Mouse (Mus musculus): ENCODE measurements around the gene Maneal. TPM values are rescaled to one million over a fixed set of nuclear protein-coding genes. Genes with fewer than 3 reads are reported as not detected.

The Maneal gene
- polyA plus RNA-seq, 1 experiment from 2014 or later, result 0.41 TPM

- 70% methylated on average over 5 of the region's 5 CpGs for WGBS
- Histone ChIP-seq H3K9me3 (replicated peaks; ENCODE audit: control insufficient read depth, low read length) (no peaks in the 10 kb centered on the region), H3K4me3 (replicated peaks; ENCODE audit: low read length) (no peak overlapping the region), H3K9ac (ENCODE audit: low read length) (no peak overlapping the region), H3K4me2 (ENCODE audit: low read depth, low read length) (no peak overlapping the region), H3K27ac (ENCODE audit: low read length) (peak overlapping the region; percentile 19; the same call in 1 of the 2 replicates), H3K4me1 (ENCODE audit: control insufficient read depth, insufficient read depth, low read length) (no peaks in the 10 kb centered on the region), H3K27me3 (ENCODE audit: control insufficient read depth, insufficient read depth, low read length) (no peaks in the 10 kb centered on the region), H3K36me3 (ENCODE audit: control insufficient read depth, insufficient read depth, low read length) (peaks cover 13% of the 10 kb centered on the region; the same call in 1 of the 2 replicates)
- ATAC-seq (ENCODE audit: insufficient read depth, low FRiP score), result no peak
Observed at GRCm38 (mm10) chr4:124829671-124830070, 32.3 kb downstream of the Maneal start.

- H3K27ac ChIP-seq (ENCODE audit: low read length), result no peak overlapping the region
- 96% methylated on average over 21 of the region's 21 CpGs for WGBS
- peaks cover 12% of the 10 kb centered on the region for H3K36me3 ChIP-seq (ENCODE audit: control insufficient read depth, insufficient read depth, low read length)
- H3K4me3 ChIP-seq (replicated peaks; ENCODE audit: low read length), result no peak overlapping the region
- H3K9me3 ChIP-seq (replicated peaks; ENCODE audit: control insufficient read depth, low read length), result no peaks in the 10 kb centered on the region
- H3K9ac ChIP-seq (ENCODE audit: low read length), result no peak overlapping the region
- no peaks in the 10 kb centered on the region for H3K4me1 ChIP-seq (ENCODE audit: control insufficient read depth, insufficient read depth, low read length)
- H3K4me2 ChIP-seq (ENCODE audit: low read depth, low read length), result no peak overlapping the region
- H3K27me3 ChIP-seq (ENCODE audit: control insufficient read depth, insufficient read depth, low read length), result no peaks in the 10 kb centered on the region
- ATAC-seq (ENCODE audit: insufficient read depth, low FRiP score), result no peak
Observed at GRCm38 (mm10) chr4:124825371-124825965, 36.5 kb downstream of the Maneal start.

- H3K4me2 ChIP-seq (ENCODE audit: low read depth, low read length), result no peak overlapping the region
- no peaks in the 10 kb centered on the region for H3K9me3 ChIP-seq (replicated peaks; ENCODE audit: control insufficient read depth, low read length)
- peaks cover 15% of the 10 kb centered on the region for H3K36me3 ChIP-seq (ENCODE audit: control insufficient read depth, insufficient read depth, low read length)
- H3K27ac ChIP-seq (ENCODE audit: low read length), result no peak overlapping the region
- no peaks in the 10 kb centered on the region for H3K27me3 ChIP-seq (ENCODE audit: control insufficient read depth, insufficient read depth, low read length)
- no peak overlapping the region for H3K4me3 ChIP-seq (replicated peaks; ENCODE audit: low read length)
- no peak overlapping the region for H3K9ac ChIP-seq (ENCODE audit: low read length)
- ATAC-seq (ENCODE audit: insufficient read depth, low FRiP score), result no peak
- 89% methylated on average over 6 of the region's 6 CpGs for WGBS
- H3K4me1 ChIP-seq (ENCODE audit: control insufficient read depth, insufficient read depth, low read length), result no peaks in the 10 kb centered on the region
Observed at GRCm38 (mm10) chr4:124824967-124825366, 37.0 kb downstream of the Maneal start.

GRCm38 (mm10) chr4:124818832-124819231 is 43.1 kb downstream of the Maneal start:
- Histone ChIP-seq H3K9me3 (replicated peaks; ENCODE audit: control insufficient read depth, low read length) (no peaks in the 10 kb centered on the region), H3K4me3 (replicated peaks; ENCODE audit: low read length) (no peak overlapping the region), H3K9ac (ENCODE audit: low read length) (no peak overlapping the region), H3K27me3 (ENCODE audit: control insufficient read depth, insufficient read depth, low read length) (no peaks in the 10 kb centered on the region), H3K27ac (ENCODE audit: low read length) (no peak overlapping the region), H3K4me1 (ENCODE audit: control insufficient read depth, insufficient read depth, low read length) (peaks cover 4% of the 10 kb centered on the region; the same call in 1 of the 2 replicates), H3K4me2 (ENCODE audit: low read depth, low read length) (no peak overlapping the region), H3K36me3 (ENCODE audit: control insufficient read depth, insufficient read depth, low read length) (peaks cover 9% of the 10 kb centered on the region; the same call in 1 of the 2 replicates)
- 85% methylated on average over 4 of the region's 4 CpGs for WGBS
- no peak for ATAC-seq (ENCODE audit: insufficient read depth, low FRiP score)

- H3K36me3 ChIP-seq (ENCODE audit: control insufficient read depth, insufficient read depth, low read length), result peaks cover 9% of the 10 kb centered on the region; the same call in 1 of the 2 replicates
- no peaks in the 10 kb centered on the region for H3K27me3 ChIP-seq (ENCODE audit: control insufficient read depth, insufficient read depth, low read length)
- 16% methylated on average over 6 of the region's 6 CpGs for WGBS
- no peak overlapping the region for H3K27ac ChIP-seq (ENCODE audit: low read length)
- H3K4me3 ChIP-seq (replicated peaks; ENCODE audit: low read length), result no peak overlapping the region
- H3K9me3 ChIP-seq (replicated peaks; ENCODE audit: control insufficient read depth, low read length), result no peaks in the 10 kb centered on the region
- peak; percentile 93 for ATAC-seq (ENCODE audit: insufficient read depth, low FRiP score)
- H3K4me2 ChIP-seq (ENCODE audit: low read depth, low read length), result no peak overlapping the region
- peaks cover 4% of the 10 kb centered on the region; the same call in 1 of the 2 replicates for H3K4me1 ChIP-seq (ENCODE audit: control insufficient read depth, insufficient read depth, low read length)
- H3K9ac ChIP-seq (ENCODE audit: low read length), result no peak overlapping the region
Observed at GRCm38 (mm10) chr4:124817803-124818202, 44.2 kb downstream of the Maneal start.

- Histone ChIP-seq H3K36me3 (ENCODE audit: control insufficient read depth, insufficient read depth, low read length) (peaks cover 5% of the 10 kb centered on the region; the same call in 1 of the 2 replicates), H3K4me1 (ENCODE audit: control insufficient read depth, insufficient read depth, low read length) (peaks cover 4% of the 10 kb centered on the region; the same call in 1 of the 2 replicates), H3K9ac (ENCODE audit: low read length) (no peak overlapping the region), H3K9me3 (replicated peaks; ENCODE audit: control insufficient read depth, low read length) (no peaks in the 10 kb centered on the region), H3K27ac (ENCODE audit: low read length) (no peak overlapping the region), H3K4me3 (replicated peaks; ENCODE audit: low read length) (no peak overlapping the region), H3K4me2 (ENCODE audit: low read depth, low read length) (no peak overlapping the region), H3K27me3 (ENCODE audit: control insufficient read depth, insufficient read depth, low read length) (no peaks in the 10 kb centered on the region)
- WGBS, result 92% methylated on average over 11 of the region's 11 CpGs
- ATAC-seq (ENCODE audit: insufficient read depth, low FRiP score), result no peak
Observed at GRCm38 (mm10) chr4:124815901-124816300, 46.1 kb downstream of the Maneal start.

- H3K4me3 ChIP-seq (replicated peaks; ENCODE audit: low read length), result no peak overlapping the region
- H3K4me2 ChIP-seq (ENCODE audit: low read depth, low read length), result no peak overlapping the region
- H3K9me3 ChIP-seq (replicated peaks; ENCODE audit: control insufficient read depth, low read length), result no peaks in the 10 kb centered on the region
- H3K27me3 ChIP-seq (ENCODE audit: control insufficient read depth, insufficient read depth, low read length), result no peaks in the 10 kb centered on the region
- H3K4me1 ChIP-seq (ENCODE audit: control insufficient read depth, insufficient read depth, low read length), result no peaks in the 10 kb centered on the region
- no peak for ATAC-seq (ENCODE audit: insufficient read depth, low FRiP score)
- 68% methylated on average over 9 of the region's 9 CpGs for WGBS
- H3K36me3 ChIP-seq (ENCODE audit: control insufficient read depth, insufficient read depth, low read length), result no peaks in the 10 kb centered on the region
- no peak overlapping the region for H3K27ac ChIP-seq (ENCODE audit: low read length)
- H3K9ac ChIP-seq (ENCODE audit: low read length), result no peak overlapping the region
Observed at GRCm38 (mm10) chr4:124811347-124811975, 50.5 kb downstream of the Maneal start.

- Histone ChIP-seq H3K9ac (ENCODE audit: low read length) (no peak overlapping the region), H3K9me3 (replicated peaks; ENCODE audit: control insufficient read depth, low read length) (no peaks in the 10 kb centered on the region), H3K4me2 (ENCODE audit: low read depth, low read length) (no peak overlapping the region), H3K27me3 (ENCODE audit: control insufficient read depth, insufficient read depth, low read length) (no peaks in the 10 kb centered on the region), H3K4me3 (replicated peaks; ENCODE audit: low read length) (no peak overlapping the region), H3K36me3 (ENCODE audit: control insufficient read depth, insufficient read depth, low read length) (no peaks in the 10 kb centered on the region), H3K4me1 (ENCODE audit: control insufficient read depth, insufficient read depth, low read length) (no peaks in the 10 kb centered on the region), H3K27ac (ENCODE audit: low read length) (no peak overlapping the region)
- 82% methylated on average over 7 of the region's 7 CpGs for WGBS
- no peak for ATAC-seq (ENCODE audit: insufficient read depth, low FRiP score)
Observed at GRCm38 (mm10) chr4:124810056-124810455, 51.9 kb downstream of the Maneal start.

GRCm38 (mm10) chr4:124809136-124809883 is 52.7 kb downstream of the Maneal start:
- H3K9ac ChIP-seq (ENCODE audit: low read length), result no peak overlapping the region
- no peaks in the 10 kb centered on the region for H3K27me3 ChIP-seq (ENCODE audit: control insufficient read depth, insufficient read depth, low read length)
- H3K27ac ChIP-seq (ENCODE audit: low read length), result no peak overlapping the region
- no peaks in the 10 kb centered on the region for H3K9me3 ChIP-seq (replicated peaks; ENCODE audit: control insufficient read depth, low read length)
- H3K4me1 ChIP-seq (ENCODE audit: control insufficient read depth, insufficient read depth, low read length), result no peaks in the 10 kb centered on the region
- no peak overlapping the region for H3K4me2 ChIP-seq (ENCODE audit: low read depth, low read length)
- H3K4me3 ChIP-seq (replicated peaks; ENCODE audit: low read length), result no peak overlapping the region
- ATAC-seq (ENCODE audit: insufficient read depth, low FRiP score), result no peak
- 82% methylated on average over 9 of the region's 9 CpGs for WGBS
- no peaks in the 10 kb centered on the region for H3K36me3 ChIP-seq (ENCODE audit: control insufficient read depth, insufficient read depth, low read length)

Measured in stomach, embryonic 16.5 days (tissue).